Mouse (Mus musculus) splenic B cell, adult 2 months (primary cell): ENCODE measurements around the gene Mcm2.
A peak's percentile ranks its signal among the peaks of the same experiment; 100 is the strongest.

Experiments used
- DNase-seq: peaks from one replicate; pipeline ENCODE4 v3.0.0-alpha.2; 2011; ENCODE audit warnings: low read depth, low spot score
- H3K27me3 ChIP-seq: 2 replicates; pipeline ENCODE4 v1.6.1; 2012; ENCODE audit warnings: mild to moderate bottlenecking, low read length, moderate library complexity, mixed read lengths; ENCODE audit not compliant: control insufficient read depth, poor library complexity, insufficient read depth, severe bottlenecking
- H3K36me3 ChIP-seq: 2 replicates; pipeline ENCODE4 v1.6.1; 2012; ENCODE audit warnings: mild to moderate bottlenecking, low read length, moderate library complexity, mixed read lengths; ENCODE audit not compliant: control insufficient read depth, poor library complexity, insufficient read depth, severe bottlenecking

Gene Mcm2

GRCm38 (mm10) chr6:88841514-88841780 is 57.1 kb downstream of the Mcm2 start:
- Histone ChIP-seq H3K36me3 (no peaks in the 10 kb centered on the region; the same call in 1 of the 2 replicates), H3K27me3 (no peaks in the 10 kb centered on the region)
- DNase-seq, result no peak

GRCm38 (mm10) chr6:88840791-88841513 is 57.6 kb downstream of the Mcm2 start:
- peak; percentile 26 for DNase-seq
- H3K36me3 ChIP-seq, result no peaks in the 10 kb centered on the region; the same call in 1 of the 2 replicates
- no peaks in the 10 kb centered on the region for H3K27me3 ChIP-seq

GRCm38 (mm10) chr6:88840211-88840610 is 58.4 kb downstream of the Mcm2 start:
- DNase-seq, result no peak
- H3K27me3 ChIP-seq, result no peaks in the 10 kb centered on the region
- H3K36me3 ChIP-seq, result no peaks in the 10 kb centered on the region; the same call in 1 of the 2 replicates

- Histone ChIP-seq H3K36me3 (no peaks in the 10 kb centered on the region; the same call in 1 of the 2 replicates), H3K27me3 (no peaks in the 10 kb centered on the region)
- no peak for DNase-seq
Measured at GRCm38 (mm10) chr6:88839135-88839970, 59.2 kb downstream of the Mcm2 start.

- DNase-seq, result no peak
- no peaks in the 10 kb centered on the region for H3K27me3 ChIP-seq
- H3K36me3 ChIP-seq, result no peaks in the 10 kb centered on the region; the same call in 1 of the 2 replicates
Measured at GRCm38 (mm10) chr6:88838613-88839012, 60.0 kb downstream of the Mcm2 start.

GRCm38 (mm10) chr6:88837999-88838398 is 60.6 kb downstream of the Mcm2 start:
- no peak for DNase-seq
- no peaks in the 10 kb centered on the region; the same call in 1 of the 2 replicates for H3K36me3 ChIP-seq

GRCm38 (mm10) chr6:88836178-88836819 is 62.3 kb downstream of the Mcm2 start:
- DNase-seq, result no peak
- no peaks in the 10 kb centered on the region for H3K27me3 ChIP-seq
- no peaks in the 10 kb centered on the region; the same call in 1 of the 2 replicates for H3K36me3 ChIP-seq

More at GRCm38 (mm10) chr6:88837999-88838398, 60.6 kb downstream of the Mcm2 start:
- H3K27me3 ChIP-seq, result no peaks in the 10 kb centered on the region

- no peaks in the 10 kb centered on the region for H3K27me3 ChIP-seq
- DNase-seq, result no peak
- H3K36me3 ChIP-seq, result no peaks in the 10 kb centered on the region; the same call in 1 of the 2 replicates
Measured at GRCm38 (mm10) chr6:88835047-88835446, 63.5 kb downstream of the Mcm2 start.
